Mouse (Mus musculus) CH12F3 (cell line): ENCODE data around the gene Rlbp1.

Experiments used
- in situ Hi-C: fragments of 300-500 bp; cut with MboI; formaldehyde crosslinking; loops from 2 replicates; pipeline ENCODE4 v1.14.3; 2020; ENCODE audit warnings: low sequenced_read_pairs

The Rlbp1 gene

GRCm38 (mm10) chr7:79386422-79387133 lies at the start of gene Rlbp1:
TSS of gene Rlbp1 (minus strand) at chr7:79387048.
- in situ Hi-C loops: no loop called here

GRCm38 (mm10) chr7:79428243-79428642 lies 41.4 kb upstream of the Rlbp1 start:
- in situ Hi-C loops: no loop called here

GRCm38 (mm10) chr7:79425804-79426203 lies 39.0 kb upstream of the Rlbp1 start:
- in situ Hi-C loops: no loop called here

- in situ Hi-C loops: no loop called here
These were observed 36.0 kb upstream of the Rlbp1 start for GRCm38 (mm10) chr7:79422876-79423275.

- in situ Hi-C loops: no loop called here
These were observed 33.1 kb upstream of the Rlbp1 start for GRCm38 (mm10) chr7:79419950-79420349.

- in situ Hi-C loops: no loop called here
These were observed 27.9 kb upstream of the Rlbp1 start for GRCm38 (mm10) chr7:79414449-79415375.

GRCm38 (mm10) chr7:79400296-79400695 lies 13.4 kb upstream of the Rlbp1 start:
- in situ Hi-C loops: no loop called here

- in situ Hi-C loops: no loop called here
These were observed 12.1 kb upstream of the Rlbp1 start for GRCm38 (mm10) chr7:79398971-79399370.

GRCm38 (mm10) chr7:79398426-79398825 lies 11.6 kb upstream of the Rlbp1 start:
- in situ Hi-C loops: no loop called here

GRCm38 (mm10) chr7:79397446-79397963 lies 10.7 kb upstream of the Rlbp1 start:
- in situ Hi-C loops: no loop called here

GRCm38 (mm10) chr7:79395186-79395585 lies 8.3 kb upstream of the Rlbp1 start:
- in situ Hi-C loops: no loop called here

GRCm38 (mm10) chr7:79394666-79395065 lies 7.8 kb upstream of the Rlbp1 start:
- in situ Hi-C loops: no loop called here

- in situ Hi-C loops: no loop called here
These were observed 7.1 kb upstream of the Rlbp1 start for GRCm38 (mm10) chr7:79393924-79394323.

GRCm38 (mm10) chr7:79392860-79393513 lies 6.1 kb upstream of the Rlbp1 start:
- in situ Hi-C loops: no loop called here

GRCm38 (mm10) chr7:79391883-79392649 lies 5.2 kb upstream of the Rlbp1 start, which contains the start of gene Fanci:
TSS of gene Fanci (plus strand) at chr7:79391929.
- in situ Hi-C loops: no loop called here

- in situ Hi-C loops: no loop called here
These were observed 4.6 kb upstream of the Rlbp1 start for GRCm38 (mm10) chr7:79391471-79391870.

- in situ Hi-C loops: no loop called here
These were observed 3.4 kb upstream of the Rlbp1 start for GRCm38 (mm10) chr7:79390141-79390708.

GRCm38 (mm10) chr7:79388671-79389206 lies 1.9 kb upstream of the Rlbp1 start:
- in situ Hi-C loops: no loop called here

GRCm38 (mm10) chr7:79387991-79388390 lies 1.1 kb upstream of the Rlbp1 start:
- in situ Hi-C loops: no loop called here

- in situ Hi-C loops: no loop called here
These were observed 292 bp upstream of the Rlbp1 start for GRCm38 (mm10) chr7:79387140-79387539.
